In genomic region chr6:126921111-126921881, GRCm38 (mm10) we compare ENCODE assay signal across 7 mouse cellular contexts. TPM values are rescaled to one million over a fixed set of nuclear protein-coding genes. Genes with fewer than 3 reads are reported as not detected.
DNase-seq lines count a peak whose midpoint lies in the region; ATAC-seq and TF ChIP-seq lines count a peak whose summit lies in the region.

Gene Dyrk4 (minus strand): TSS chr6:126921839.

- no peak within 1 kb of the TSS for H3K9ac ChIP-seq in forebrain, embryonic 12.5 days
- 0 out of 2 replicates have a peak within 1 kb of the TSS, but pooled peaks have one; percentile 17 for H3K9ac ChIP-seq in liver, adult 2 months (ENCODE audit: low read depth, low read length)
- 0 out of 2 replicates have a peak within 1 kb of the TSS, but pooled peaks have one; percentile 29 for H3K9ac ChIP-seq in midbrain, postnatal 0 days (replicated peaks; ENCODE audit: low read length, poor library complexity, severe bottlenecking)

- peak within 1 kb of the TSS; percentile 32 for H3K4me2 ChIP-seq in forebrain, embryonic 12.5 days
- peak within 1 kb of the TSS; percentile 33 for H3K4me2 ChIP-seq in midbrain, postnatal 0 days (ENCODE audit: low read depth, low read length, poor library complexity, severe bottlenecking)

- H3K79me2 ChIP-seq in liver, adult 2 months (ENCODE audit: control insufficient read depth, insufficient read depth, low read length) = no peaks in the 10 kb centered on the region

- DNase-seq in thymus, postnatal 14 days = peak; percentile 33
- DNase-seq in thymus, adult 18-20 months = no peak
- DNase-seq in heart, postnatal 4 days = peak; percentile 35
- DNase-seq in liver, adult 2 months (ENCODE audit: extremely low read depth, low read depth, low spot score) = no peak
- DNase-seq in midbrain, postnatal 0 days (ENCODE audit: low spot score) = peak; percentile 15
- no peak for DNase-seq in natural killer cell, adult 2 months (ENCODE audit: low spot score in 2 of 2)

- no peaks in the 10 kb centered on the region for H3K27me3 ChIP-seq in forebrain, embryonic 12.5 days
- no peaks in the 10 kb centered on the region for H3K27me3 ChIP-seq in liver, adult 2 months (ENCODE audit: control insufficient read depth, insufficient read depth, low read length)
- no peaks in the 10 kb centered on the region for H3K27me3 ChIP-seq in midbrain, postnatal 0 days (ENCODE audit: insufficient read depth, low read length)

- no peak for TF ChIP-seq CTCF in liver, adult 2 months (IDR thresholded peaks at IDR 0.05; ENCODE audit: low read depth, low read length)
- TF ChIP-seq CTCF in midbrain, postnatal 0 days (IDR thresholded peaks at IDR 0.05) = no peak

- no peak for TF ChIP-seq POLR2A in liver, adult 2 months (IDR thresholded peaks at IDR 0.05; ENCODE audit: extremely low read depth, insufficient read depth, low read length)

- H3K4me3 ChIP-seq in forebrain, embryonic 12.5 days (replicated peaks) = 0 out of 2 replicates have a peak within 1 kb of the TSS, but pooled peaks have one; percentile 7
- peak within 1 kb of the TSS; percentile 18; the same call in 1 of the 2 replicates for H3K4me3 ChIP-seq in liver, adult 2 months (ENCODE audit: insufficient read depth, low read depth, low read length)
- H3K4me3 ChIP-seq in midbrain, postnatal 0 days (ENCODE audit: low read depth, low read length) = no peak within 1 kb of the TSS

- peaks cover 40% of the 10 kb centered on the region for H3K36me3 ChIP-seq in forebrain, embryonic 12.5 days (replicated peaks)
- H3K36me3 ChIP-seq in liver, adult 2 months (ENCODE audit: control insufficient read depth, insufficient read depth, low read length) = no peaks in the 10 kb centered on the region
- H3K36me3 ChIP-seq in midbrain, postnatal 0 days (ENCODE audit: insufficient read depth, low read length) = peaks cover 19% of the 10 kb centered on the region; the same call in 1 of the 2 replicates

- H3K27ac ChIP-seq in forebrain, embryonic 12.5 days = no peak within 1 kb of the TSS
- no peak within 1 kb of the TSS for H3K27ac ChIP-seq in liver, adult 2 months (replicated peaks; ENCODE audit: insufficient read depth, low read depth, low read length)
- H3K27ac ChIP-seq in midbrain, postnatal 0 days (ENCODE audit: low read depth, low read length) = no peak within 1 kb of the TSS

- no peaks in the 10 kb centered on the region for H3K9me3 ChIP-seq in forebrain, embryonic 12.5 days
- H3K9me3 ChIP-seq in midbrain, postnatal 0 days (ENCODE audit: low read length) = no peaks in the 10 kb centered on the region

- 8% methylated on average over 21 of the region's 21 CpGs for WGBS in forebrain, embryonic 12.5 days
- WGBS in liver, adult 2 months = 24% methylated on average over 21 of the region's 21 CpGs
- 8% methylated on average over 18 of the region's 21 CpGs for WGBS in midbrain, postnatal 0 days

- ATAC-seq in forebrain, embryonic 12.5 days (ENCODE audit: low FRiP score) = no peak
- ATAC-seq in midbrain, postnatal 0 days (ENCODE audit: low FRiP score) = no peak

- peaks cover 6% of the 10 kb centered on the region for H3K4me1 ChIP-seq in forebrain, embryonic 12.5 days
- H3K4me1 ChIP-seq in liver, adult 2 months (ENCODE audit: control insufficient read depth, insufficient read depth, low read length) = no peaks in the 10 kb centered on the region
- no peaks in the 10 kb centered on the region for H3K4me1 ChIP-seq in midbrain, postnatal 0 days (ENCODE audit: insufficient read depth, low read length)

RNA-seq across cellular contexts. Expression of gene Dyrk4, which starts in this region (rescaled TPM):
- 0.15 TPM in 1 of 2 replicates, not detected in the other for polyA plus RNA-seq in forebrain, embryonic 12.5 days (2016; fragmentation: Nextera tagmentation; extraction: Ambion mirVana)
- not detected for total RNA-seq in heart, postnatal 4 days (2021)
- total RNA-seq in liver, adult 2 months (2014; rRNA removed) = 0.07 TPM in 1 of 2 replicates, not detected in the other
- not detected in 2 replicates for polyA plus RNA-seq in liver, adult 2 months (2012; rRNA removed)
- not detected in 2 replicates for total RNA-seq in midbrain, postnatal 0 days (2014; rRNA removed)
- polyA plus RNA-seq in midbrain, postnatal 0 days (2015; fragmentation: Nextera tagmentation; extraction: Ambion mirVana) = 0.07 and 0.12 TPM in 2 replicates

Comparison
In these comparisons a context has a peak if more than half of its experiments do, and no peak if none do; other contexts are left out.
1. Peak in DNase-seq in heart, postnatal 4 days; RNA of the gene not detected or under 1 TPM.
2. Peak in DNase-seq, H3K9ac ChIP-seq and H3K4me2 ChIP-seq in midbrain, postnatal 0 days; RNA of the gene not detected or under 1 TPM.